Mouse (Mus musculus) kidney, embryonic 16.5 days (tissue): Measurements from ENCODE around the gene Hspd1. TPM values are rescaled to one million over a fixed set of nuclear protein-coding genes. Genes with fewer than 3 reads are reported as not detected.
"Not testable (repeated sequence)": the region's sequence is repeated elsewhere in the genome, so short reads cannot be mapped to it uniquely, and the experiment has no call there.

Experiments used
- ATAC-seq: fragments of 200-750 bp; cut with Nextera tagmentation; 2 replicates; pipeline ENCODE4 v1.8.0; 2017; ENCODE audit warnings: moderate TSS enrichment; ENCODE audit not compliant: low FRiP score, low TSS enrichment
- H3K27ac ChIP-seq: fragments of 300-500 bp; sonication (generic); 2 replicates; pipeline ENCODE4 v1.5.1; 2014; ENCODE audit warnings: low read length
- H3K27me3 ChIP-seq: fragments of 300-500 bp; sonication (generic); 2 replicates; pipeline ENCODE4 v1.6.1; 2014; ENCODE audit warnings: low read length, control low read depth, mixed read lengths; ENCODE audit not compliant: insufficient read depth
- H3K36me3 ChIP-seq: fragments of 300-500 bp; sonication (generic); 2 replicates; pipeline ENCODE4 v1.6.1; 2014; ENCODE audit warnings: low read length, control low read depth, mixed read lengths; ENCODE audit not compliant: insufficient read depth
- H3K4me1 ChIP-seq: fragments of 300-500 bp; sonication (generic); 2 replicates; pipeline ENCODE4 v1.6.1; 2014; ENCODE audit warnings: low read length, control low read depth, mixed read lengths; ENCODE audit not compliant: insufficient read depth
- H3K4me2 ChIP-seq: fragments of 300-500 bp; sonication (generic); replicated peaks from 2 replicates; pipeline ENCODE4 v1.6.1; 2014; ENCODE audit warnings: low read depth, low read length
- H3K4me3 ChIP-seq: fragments of 300-500 bp; sonication (generic); 2 replicates; pipeline ENCODE4 v1.5.1; 2014; ENCODE audit warnings: mild to moderate bottlenecking, low read length
- H3K9ac ChIP-seq: fragments of 300-500 bp; sonication (generic); replicated peaks from 2 replicates; pipeline ENCODE4 v1.6.1; 2014; ENCODE audit warnings: low read length
- H3K9me3 ChIP-seq: fragments of 300-500 bp; sonication (generic); 2 replicates; pipeline ENCODE4 v1.6.1; 2016; ENCODE audit warnings: low read length, control low read depth
- WGBS: fragments of 180-500 bp; shearing (Covaris S2); extraction: QIAGEN DNeasy Blood & Tissue Kit; methylation state at CpG from one replicate; pipeline ENCODE4 v1.1.7; 2014; 5-methylcytosine and 5-hydroxymethylcytosine counted together
- polyA plus RNA-seq: library from polyadenylated mRNA; unstranded; fragments of >200 nt; fragmentation: Nextera tagmentation; extraction: Ambion mirVana; gene quantifications from 2 replicates; pipeline ENCODE4 v1.2.1, GENCODE M21; 2015

Hspd1 gene
- polyA plus RNA-seq, 1 experiment from 2014 or later, result 498 TPM

DNA sequence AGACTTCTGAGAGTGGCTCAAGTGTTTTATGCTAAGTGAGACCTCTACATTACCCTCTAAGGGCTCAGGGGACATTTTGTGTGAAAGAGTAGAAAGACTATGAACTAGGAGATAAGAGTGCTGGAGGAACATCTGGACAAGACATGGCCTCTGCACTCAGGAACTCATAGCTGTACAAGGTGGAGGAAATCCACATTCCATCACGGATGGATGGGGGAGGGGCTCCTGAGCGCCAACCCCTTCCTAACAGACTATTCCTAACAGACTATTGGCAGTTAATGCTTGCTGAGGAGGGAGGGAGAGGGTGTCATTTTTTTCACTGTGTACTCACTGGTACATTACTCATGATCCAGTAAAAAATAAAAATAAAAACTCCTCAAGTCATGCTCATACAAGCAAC lies 13.3 kb downstream of the Hspd1 start:
- H3K4me2 ChIP-seq, result no peak overlapping the region
- no peak overlapping the region for H3K27ac ChIP-seq
- peaks cover 17% of the 10 kb centered on the region for H3K36me3 ChIP-seq
- no peaks in the 10 kb centered on the region for H3K9me3 ChIP-seq
- H3K4me1 ChIP-seq, result 0 out of 2 replicates have a peak, but pooled peaks cover 3% of the 10 kb centered on the region
- ATAC-seq, result no peak
- H3K27me3 ChIP-seq, result no peaks in the 10 kb centered on the region
- H3K9ac ChIP-seq, result no peak overlapping the region
- H3K4me3 ChIP-seq, result no peak overlapping the region
- 49% methylated on average over 2 of the region's 2 CpGs for WGBS

DNA sequence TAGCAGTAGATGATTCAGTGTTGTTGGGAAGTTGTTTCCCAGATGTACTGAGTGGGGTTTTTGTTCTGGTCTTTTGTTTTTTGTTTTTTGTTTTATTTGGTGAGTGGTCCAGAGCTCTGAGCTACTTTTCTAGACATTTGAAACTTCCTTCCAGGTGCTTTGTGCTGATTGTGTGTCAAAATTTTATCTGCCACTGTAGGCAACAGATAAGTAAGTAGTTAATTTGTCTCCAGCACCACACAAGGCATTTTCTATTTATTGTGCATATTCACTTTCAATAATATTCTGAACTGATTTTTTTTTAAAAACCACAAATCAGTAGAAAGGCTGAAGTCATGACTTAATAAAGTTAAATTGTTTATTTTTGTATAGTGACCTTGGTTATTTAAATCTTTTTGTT lies 15.7 kb downstream of the Hspd1 start:
- not testable (repeated sequence) for H3K9ac ChIP-seq, H3K27me3 ChIP-seq, H3K36me3 ChIP-seq, H3K27ac ChIP-seq, H3K4me2 ChIP-seq, H3K4me1 ChIP-seq, ATAC-seq, H3K9me3 ChIP-seq, H3K4me3 ChIP-seq

DNA sequence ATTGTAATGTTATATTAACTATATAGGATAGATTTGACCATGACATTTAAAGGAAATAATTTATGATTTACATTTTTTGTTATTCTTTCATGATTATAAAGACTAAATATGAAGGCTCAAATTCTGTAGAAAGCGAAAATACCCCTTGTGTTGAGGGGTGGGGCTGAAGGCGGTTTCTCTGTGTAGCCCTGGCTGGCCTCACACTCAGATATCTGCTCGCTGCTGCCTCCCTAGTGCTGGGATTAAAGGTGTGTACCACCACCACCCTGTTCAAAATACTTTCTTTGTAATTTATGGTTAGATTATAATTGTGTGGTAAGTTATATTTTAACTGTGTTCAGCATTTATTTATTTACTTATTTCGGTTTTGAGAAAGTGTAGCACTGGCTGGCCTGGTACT lies 26.3 kb downstream of the Hspd1 start:
- Histone ChIP-seq H3K4me2 (no peak overlapping the region), H3K9ac (no peak overlapping the region), H3K27ac (no peak overlapping the region), H3K4me1 (no peaks in the 10 kb centered on the region), H3K27me3 (no peaks in the 10 kb centered on the region), H3K4me3 (no peak overlapping the region), H3K36me3 (0 out of 2 replicates have a peak, but pooled peaks cover 3% of the 10 kb centered on the region), H3K9me3 (no peaks in the 10 kb centered on the region)
- 92% methylated on average over 4 of the region's 4 CpGs for WGBS
- ATAC-seq, result no peak

- no peak for ATAC-seq
- no peaks in the 10 kb centered on the region for H3K9me3 ChIP-seq
- no peak overlapping the region for H3K4me3 ChIP-seq
- no peak overlapping the region for H3K9ac ChIP-seq
- H3K27me3 ChIP-seq, result no peaks in the 10 kb centered on the region
- no peaks in the 10 kb centered on the region for H3K36me3 ChIP-seq
- 90% methylated on average over 5 of the region's 5 CpGs for WGBS
- no peaks in the 10 kb centered on the region for H3K4me1 ChIP-seq
- no peak overlapping the region for H3K27ac ChIP-seq
- H3K4me2 ChIP-seq, result no peak overlapping the region
Measured at GRCm38 (mm10) chr1:55061099-55061498, 26.9 kb downstream of the Hspd1 start.

GRCm38 (mm10) chr1:55058383-55058782 lies 29.7 kb downstream of the Hspd1 start:
- not testable (repeated sequence) for H3K4me3 ChIP-seq, H3K27me3 ChIP-seq, H3K36me3 ChIP-seq, H3K9ac ChIP-seq, H3K4me2 ChIP-seq, H3K9me3 ChIP-seq, H3K27ac ChIP-seq, H3K4me1 ChIP-seq, ATAC-seq
- WGBS, result 76% methylated on average over 2 of the region's 3 CpGs

GRCm38 (mm10) chr1:55055322-55056115 lies 32.5 kb downstream of the Hspd1 start:
- H3K27me3 ChIP-seq, result no peaks in the 10 kb centered on the region
- WGBS, result 81% methylated on average over 5 of the region's 5 CpGs
- no peaks in the 10 kb centered on the region for H3K36me3 ChIP-seq
- no peak for ATAC-seq
- no peak overlapping the region for H3K9ac ChIP-seq
- no peak overlapping the region for H3K4me3 ChIP-seq
- no peak overlapping the region for H3K27ac ChIP-seq
- H3K4me2 ChIP-seq, result no peak overlapping the region
- H3K4me1 ChIP-seq, result peaks cover 10% of the 10 kb centered on the region
- H3K9me3 ChIP-seq, result no peaks in the 10 kb centered on the region

GRCm38 (mm10) chr1:55053596-55053995 lies 34.4 kb downstream of the Hspd1 start:
- no peak overlapping the region for H3K9ac ChIP-seq
- no peaks in the 10 kb centered on the region for H3K9me3 ChIP-seq
- no peaks in the 10 kb centered on the region for H3K27me3 ChIP-seq
- 77% methylated on average over 4 of the region's 4 CpGs for WGBS
- H3K27ac ChIP-seq, result no peak overlapping the region
- peak overlapping the region; percentile 79 for H3K4me3 ChIP-seq
- H3K36me3 ChIP-seq, result no peaks in the 10 kb centered on the region
- H3K4me1 ChIP-seq, result peaks cover 10% of the 10 kb centered on the region
- peak overlapping the region; percentile 63 for H3K4me2 ChIP-seq
- no peak for ATAC-seq

DNA sequence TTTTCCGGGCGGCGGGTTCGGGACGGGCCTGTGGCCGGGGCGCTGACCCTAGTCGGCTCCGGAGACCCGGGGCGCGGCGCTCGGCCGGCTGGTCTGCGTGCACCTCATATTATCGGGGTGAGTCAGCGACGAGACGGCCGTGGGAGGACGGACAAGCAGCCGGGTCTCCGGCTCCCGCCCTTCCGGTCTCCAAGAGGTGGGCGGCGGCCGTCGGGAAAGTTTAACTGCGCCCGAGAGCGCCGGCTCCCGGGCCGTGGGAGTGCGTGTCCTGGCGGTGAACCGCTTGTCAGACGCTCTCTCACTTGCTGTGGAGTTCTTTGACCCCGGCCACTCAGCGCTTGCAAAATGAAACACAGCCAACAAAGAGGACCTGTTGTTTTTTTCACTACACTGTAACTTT lies 35.0 kb downstream of the Hspd1 start:
- H3K27me3 ChIP-seq, result no peaks in the 10 kb centered on the region
- H3K27ac ChIP-seq, result peak overlapping the region; percentile 77
- H3K4me3 ChIP-seq, result peak overlapping the region; percentile 79
- H3K36me3 ChIP-seq, result no peaks in the 10 kb centered on the region
- ATAC-seq, result peak; percentile 70
- under 1% methylated on average over 42 of the region's 42 CpGs for WGBS
- H3K9me3 ChIP-seq, result no peaks in the 10 kb centered on the region
- peak overlapping the region; percentile 63 for H3K4me2 ChIP-seq
- peak overlapping the region; percentile 78 for H3K9ac ChIP-seq
- H3K4me1 ChIP-seq, result peaks cover 10% of the 10 kb centered on the region

GRCm38 (mm10) chr1:55052355-55052953 lies 35.6 kb downstream of the Hspd1 start, which contains the start of gene Coq10b:
Coq10b (plus strand) TSS chr1:55052770.
- H3K9ac ChIP-seq, result peak within 1 kb of the TSS; percentile 78
- H3K36me3 ChIP-seq, result no peaks in the 10 kb centered on the region
- peaks cover 10% of the 10 kb centered on the region for H3K4me1 ChIP-seq
- H3K4me2 ChIP-seq, result peak within 1 kb of the TSS; percentile 93
- peak within 1 kb of the TSS; percentile 77 for H3K27ac ChIP-seq
- H3K27me3 ChIP-seq, result no peaks in the 10 kb centered on the region
- H3K4me3 ChIP-seq, result peak within 1 kb of the TSS; percentile 79
- ATAC-seq, result peak; percentile 100
- H3K9me3 ChIP-seq, result no peaks in the 10 kb centered on the region
- WGBS, result under 1% methylated on average over 44 of the region's 46 CpGs

- no peaks in the 10 kb centered on the region for H3K27me3 ChIP-seq
- no peaks in the 10 kb centered on the region for H3K36me3 ChIP-seq
- H3K4me1 ChIP-seq, result peaks cover 10% of the 10 kb centered on the region
- no peak overlapping the region for H3K27ac ChIP-seq
- H3K4me2 ChIP-seq, result peak overlapping the region; percentile 93
- no peaks in the 10 kb centered on the region for H3K9me3 ChIP-seq
- 70% methylated on average over 3 of the region's 3 CpGs for WGBS
- no peak for ATAC-seq
- peak overlapping the region; percentile 69; the same call in 1 of the 2 replicates for H3K9ac ChIP-seq
- H3K4me3 ChIP-seq, result peak overlapping the region; percentile 79
Measured at GRCm38 (mm10) chr1:55051671-55052070, 36.4 kb downstream of the Hspd1 start.
